Mouse (Mus musculus) C2C12 (cell line): ENCODE data around the gene Chst10. TPM values are rescaled to one million over a fixed set of nuclear protein-coding genes. Genes with fewer than 3 reads are reported as not detected.

Experiments used
- H3K27me3 ChIP-seq: one replicate; pipeline ENCODE4 v1.6.1; 2011; ENCODE audit not compliant: control insufficient read depth, insufficient read depth, insufficient read length
- H3K36me3 ChIP-seq: one replicate; pipeline ENCODE4 v1.6.1; 2011; ENCODE audit not compliant: control insufficient read depth, insufficient read depth
- H3K4me3 ChIP-seq: one replicate; pipeline ENCODE4 v1.5.1; 2011; ENCODE audit warnings: mild to moderate bottlenecking, control low read depth; ENCODE audit not compliant: poor library complexity, insufficient read depth, severe bottlenecking
- H3K79me2 ChIP-seq: one replicate; pipeline ENCODE4 v1.6.1; 2011; ENCODE audit not compliant: control insufficient read depth, insufficient read depth
- H3K79me3 ChIP-seq: one replicate; pipeline ENCODE4 v1.6.1; 2011; ENCODE audit warnings: low read depth, control low read depth
- H3ac ChIP-seq: one replicate; pipeline ENCODE3; 2011; ENCODE audit warnings: low read depth; ENCODE audit not compliant: control insufficient read depth, insufficient read length
- CEBPB ChIP-seq: IDR thresholded peaks from one replicate; pipeline ENCODE4 v1.6.1; 2011; ENCODE audit warnings: low read depth, mild to moderate bottlenecking, control low read depth, moderate library complexity
- CTCF ChIP-seq: IDR thresholded peaks from one replicate; pipeline ENCODE4 v1.5.1; 2011; ENCODE audit not compliant: control insufficient read depth, insufficient read depth, insufficient read length
- FOSL1 ChIP-seq: IDR thresholded peaks from one replicate; pipeline ENCODE4 v1.8.0; 2011; ENCODE audit warnings: mild to moderate bottlenecking, low read length; ENCODE audit not compliant: poor library complexity, insufficient read depth, severe bottlenecking
- MAX ChIP-seq: IDR thresholded peaks from one replicate; pipeline ENCODE4 v1.6.1; 2011; ENCODE audit warnings: mild to moderate bottlenecking, control low read depth
- MYOD1 ChIP-seq: IDR thresholded peaks from one replicate; pipeline ENCODE4 v1.6.1; 2011; ENCODE audit warnings: low read depth; ENCODE audit not compliant: control insufficient read depth, insufficient read length
- MYOG ChIP-seq: IDR thresholded peaks from one replicate; pipeline ENCODE4 v1.6.1; 2011; ENCODE audit not compliant: control insufficient read depth, insufficient read length; ENCODE audit errors: extremely low read depth
- USF1 ChIP-seq: IDR thresholded peaks from one replicate; pipeline ENCODE4 v1.6.1; 2011; ENCODE audit warnings: low read depth, mild to moderate bottlenecking, control low read depth, moderate library complexity
- polyA plus RNA-seq: library from polyadenylated mRNA; unstranded; fragments of >200 nt; fragmentation: generic; extraction: Trizol; gene quantifications from one replicate; pipeline ENCODE4 v1.2.1, GENCODE M21; 2012; ENCODE audit warnings: missing spikeins

Gene Chst10
- polyA plus RNA-seq, 1 experiment: 0.06 TPM

DNA sequence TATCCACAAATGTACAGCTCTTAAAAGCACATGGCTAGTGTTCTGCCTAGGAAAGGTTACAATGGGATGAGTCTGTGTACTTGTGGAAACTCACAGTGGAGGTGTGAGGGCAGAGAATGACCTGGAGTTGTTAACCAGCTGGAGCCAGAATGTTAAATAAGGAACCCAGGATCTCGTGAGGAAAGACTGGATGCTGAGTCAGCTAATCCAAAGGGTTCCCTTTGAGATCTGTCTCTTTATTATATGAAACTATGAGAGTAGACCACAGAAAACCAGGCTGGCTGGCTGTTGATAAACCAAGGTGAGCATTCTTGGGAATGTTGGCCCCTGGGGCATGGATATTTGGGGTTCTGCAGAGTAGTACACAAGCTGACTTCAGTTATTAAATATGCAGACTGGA, 58.0 kb downstream of the Chst10 start:
- TF ChIP-seq CTCF (no peak), CEBPB (no peak), MYOD1 (no peak), USF1 (no peak), MAX (no peak), MYOG (no peak), FOSL1 (no peak)
- Histone ChIP-seq H3K4me3 (no peak overlapping the region), H3K27me3 (no peaks in the 10 kb centered on the region), H3K36me3 (no peaks in the 10 kb centered on the region), H3K79me2 (no peaks in the 10 kb centered on the region), H3ac (no peak overlapping the region), H3K79me3 (no peaks in the 10 kb centered on the region)

GRCm38 (mm10) chr1:38836477-38836872, 61.5 kb downstream of the Chst10 start, which contains the start of gene Lonrf2:
Lonrf2 (minus strand) TSS chr1:38836711.
- H3K36me3 ChIP-seq: no peaks in the 10 kb centered on the region
- no peaks in the 10 kb centered on the region for H3K79me2 ChIP-seq
- H3K27me3 ChIP-seq: no peaks in the 10 kb centered on the region
- H3K4me3 ChIP-seq: no peak within 1 kb of the TSS
- H3ac ChIP-seq: no peak within 1 kb of the TSS
- TF ChIP-seq MYOD1 (no peak), FOSL1 (no peak), MAX (no peak), CTCF (no peak), MYOG (no peak), USF1 (no peak), CEBPB (no peak)
- H3K79me3 ChIP-seq: no peaks in the 10 kb centered on the region

DNA sequence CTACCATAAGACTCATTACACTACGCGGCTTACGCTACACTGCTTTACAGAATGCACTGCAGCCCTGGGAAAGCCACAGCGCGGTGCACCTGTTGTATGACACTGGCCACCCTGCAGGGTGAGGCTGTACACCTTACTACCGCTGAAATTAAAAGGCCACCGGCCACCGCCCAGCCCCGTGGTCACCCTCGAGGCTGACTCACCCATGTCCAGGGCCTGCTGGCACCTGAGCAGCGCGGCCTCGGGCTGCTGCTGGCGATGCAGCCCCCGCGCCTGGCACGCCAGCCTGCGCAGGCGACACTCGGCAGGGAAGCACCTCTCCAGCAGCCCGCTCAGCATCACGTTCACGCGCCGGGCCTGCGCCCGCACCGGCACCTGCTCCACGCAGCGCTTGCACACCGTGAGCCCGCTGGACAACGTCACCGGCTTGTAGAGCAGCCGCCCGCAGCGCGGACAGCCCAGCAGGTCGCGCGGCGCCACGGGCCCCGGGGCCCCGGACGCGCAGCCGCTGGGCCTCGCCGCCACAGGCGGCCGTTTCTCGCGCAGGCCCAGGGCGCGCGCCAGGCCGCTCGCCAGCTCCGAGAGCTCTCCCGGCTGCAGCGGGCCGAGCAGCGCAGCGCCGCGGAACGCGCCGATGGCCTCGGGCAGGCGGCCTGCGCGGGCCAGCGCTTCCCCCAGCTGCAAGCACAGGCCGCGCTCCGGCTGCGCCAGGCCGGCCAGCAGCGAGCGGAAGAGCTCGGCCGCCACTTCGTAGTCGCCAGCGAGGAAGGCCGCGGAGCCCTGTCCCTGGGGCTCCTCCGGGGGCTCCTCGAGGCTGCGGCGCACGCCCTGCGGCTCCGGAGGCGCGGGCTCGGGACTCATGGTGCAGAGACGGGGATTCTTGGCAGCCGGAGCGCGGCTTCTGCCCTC, 62.1 kb downstream of the Chst10 start:
- Histone ChIP-seq H3K4me3 (no peak overlapping the region), H3ac (no peak overlapping the region), H3K79me2 (no peaks in the 10 kb centered on the region), H3K36me3 (no peaks in the 10 kb centered on the region), H3K79me3 (no peaks in the 10 kb centered on the region), H3K27me3 (no peaks in the 10 kb centered on the region)
- no peak for TF ChIP-seq MYOD1
- no peak for TF ChIP-seq MYOG
- TF ChIP-seq FOSL1: no peak
- no peak for TF ChIP-seq USF1
- no peak for TF ChIP-seq MAX
- no peak for TF ChIP-seq CTCF
- TF ChIP-seq CEBPB: no peak

- no peaks in the 10 kb centered on the region for H3K27me3 ChIP-seq
- no peak overlapping the region for H3ac ChIP-seq
- no peaks in the 10 kb centered on the region for H3K36me3 ChIP-seq
- no peaks in the 10 kb centered on the region for H3K79me3 ChIP-seq
- no peak overlapping the region for H3K4me3 ChIP-seq
- H3K79me2 ChIP-seq: no peaks in the 10 kb centered on the region
- TF ChIP-seq MYOG: no peak
- no peak for TF ChIP-seq MYOD1
- no peak for TF ChIP-seq CTCF
- TF ChIP-seq CEBPB: no peak
- TF ChIP-seq MAX: no peak
- TF ChIP-seq FOSL1: no peak
- TF ChIP-seq USF1: no peak
These were observed 63.1 kb downstream of the Chst10 start for GRCm38 (mm10) chr1:38834899-38835298.

DNA sequence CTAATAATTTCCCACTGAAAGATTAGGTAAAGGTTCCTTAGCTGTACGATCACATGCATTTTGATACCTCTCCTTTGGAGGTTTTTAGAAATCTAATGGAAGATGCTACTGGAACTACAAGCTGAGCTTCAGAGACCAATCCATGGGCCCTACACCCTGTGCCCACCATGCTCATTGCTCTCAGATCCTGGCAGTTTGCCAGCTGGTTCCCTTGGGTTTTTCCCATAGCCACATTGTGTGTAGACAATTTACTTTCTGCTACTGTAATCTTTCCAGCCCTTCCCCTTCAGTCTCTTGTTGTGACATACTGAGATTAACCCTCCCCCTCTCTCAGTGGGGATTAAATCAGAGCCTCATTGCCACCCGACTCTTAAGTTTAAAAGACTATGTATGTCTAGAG, 73.0 kb downstream of the Chst10 start:
- Histone ChIP-seq H3K36me3 (no peaks in the 10 kb centered on the region), H3ac (no peak overlapping the region), H3K79me3 (no peaks in the 10 kb centered on the region), H3K27me3 (no peaks in the 10 kb centered on the region), H3K4me3 (no peak overlapping the region), H3K79me2 (no peaks in the 10 kb centered on the region)
- TF ChIP-seq MYOG: no peak

DNA sequence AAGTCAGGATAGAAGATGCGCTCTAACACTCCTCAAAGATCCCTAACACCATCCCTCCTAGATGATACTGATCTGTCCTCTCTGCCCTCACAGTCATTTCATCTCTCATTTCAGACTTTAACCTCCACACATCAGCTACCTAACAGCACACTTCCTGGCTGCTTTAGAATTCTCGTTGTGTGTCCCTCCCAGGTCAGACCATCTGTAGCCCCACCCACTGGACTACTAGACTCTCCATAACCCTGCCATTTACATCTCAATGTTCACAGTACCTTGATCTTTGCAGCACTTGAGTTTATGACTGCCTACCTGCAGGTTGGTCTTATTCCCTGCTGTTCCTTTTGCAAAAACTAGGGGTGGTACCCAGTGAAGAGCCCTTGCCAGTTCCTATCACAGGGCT, 74.1 kb downstream of the Chst10 start:
- Histone ChIP-seq H3K79me3 (no peaks in the 10 kb centered on the region), H3K27me3 (no peaks in the 10 kb centered on the region)
- TF ChIP-seq MAX (no peak), CEBPB (no peak), MYOG (no peak), CTCF (no peak), MYOD1 (no peak), USF1 (no peak)

More for the DNA sequence above, 74.1 kb downstream of the Chst10 start:
- Histone ChIP-seq H3ac (no peak overlapping the region), H3K4me3 (no peak overlapping the region), H3K36me3 (no peaks in the 10 kb centered on the region), H3K79me2 (no peaks in the 10 kb centered on the region)
